Mouse (Mus musculus): ENCODE results near the gene Cd300ld2. TPM values are rescaled to one million over a fixed set of nuclear protein-coding genes. Genes with fewer than 3 reads are reported as not detected.
"Not testable (repeated sequence)": the region's sequence is repeated elsewhere in the genome, so short reads cannot be mapped to it uniquely, and the experiment has no call there.

Gene Cd300ld2
- total RNA-seq (2014; rRNA removed; ENCODE audit: low replicate concordance), result not detected in 2 replicates
- not detected in 2 replicates for polyA plus RNA-seq (2015; fragmentation: Nextera tagmentation; extraction: Ambion mirVana)

- H3K9me3 ChIP-seq (replicated peaks; ENCODE audit: control insufficient read depth, low read length); H3K4me2 ChIP-seq (ENCODE audit: low read depth, low read length); H3K27ac ChIP-seq (ENCODE audit: low read depth); H3K27me3 ChIP-seq (ENCODE audit: control insufficient read depth, insufficient read depth, low read length); H3K36me3 ChIP-seq (replicated peaks; ENCODE audit: control insufficient read depth, insufficient read depth, low read length); H3K9ac ChIP-seq (replicated peaks; ENCODE audit: low read depth, low read length); ATAC-seq (ENCODE audit: insufficient read depth, low read depth); H3K4me3 ChIP-seq (ENCODE audit: low read depth, low read length); DNase-seq (ENCODE audit: low spot score); H3K4me1 ChIP-seq (ENCODE audit: control insufficient read depth, insufficient read depth): not testable (repeated sequence)
- no CpG with 5 or more reads among the region's 7 CpGs for WGBS
These were observed at the start of gene Cd300ld2 for GRCm38 (mm10) chr11:115016093-115016492. TSS of gene Cd300ld2 (minus strand) at chr11:115016193.

- Histone ChIP-seq H3K27ac (ENCODE audit: low read depth) (no peak within 1 kb of the TSS), H3K36me3 (replicated peaks; ENCODE audit: control insufficient read depth, insufficient read depth, low read length) (no peaks in the 10 kb centered on the region), H3K4me2 (ENCODE audit: low read depth, low read length) (no peak within 1 kb of the TSS), H3K4me3 (ENCODE audit: low read depth, low read length) (no peak within 1 kb of the TSS), H3K4me1 (ENCODE audit: control insufficient read depth, insufficient read depth) (no peaks in the 10 kb centered on the region), H3K9me3 (replicated peaks; ENCODE audit: control insufficient read depth, low read length) (no peaks in the 10 kb centered on the region), H3K9ac (replicated peaks; ENCODE audit: low read depth, low read length) (no peak within 1 kb of the TSS), H3K27me3 (ENCODE audit: control insufficient read depth, insufficient read depth, low read length) (no peaks in the 10 kb centered on the region)
- no peak for ATAC-seq (ENCODE audit: insufficient read depth, low read depth)
- 45% methylated on average over 5 of the region's 5 CpGs for WGBS
- TF ChIP-seq EP300 (IDR thresholded peaks at IDR 0.05; ENCODE audit: low read depth), result no peak
- TF ChIP-seq CTCF (IDR thresholded peaks at IDR 0.05; ENCODE audit: low read depth), result no peak
- DNase-seq (ENCODE audit: low spot score), result no peak
These were observed 46.1 kb upstream of the Cd300ld2 start, which contains the start of gene Cd300e for GRCm38 (mm10) chr11:115062077-115062476. TSS of gene Cd300e (minus strand) at chr11:115062177.

GRCm38 (mm10) chr11:115059797-115060196 is 43.8 kb upstream of the Cd300ld2 start:
- DNase-seq (ENCODE audit: low spot score), result no peak
- Histone ChIP-seq H3K4me2 (ENCODE audit: low read depth, low read length) (no peak overlapping the region), H3K36me3 (replicated peaks; ENCODE audit: control insufficient read depth, insufficient read depth, low read length) (no peaks in the 10 kb centered on the region), H3K4me1 (ENCODE audit: control insufficient read depth, insufficient read depth) (no peaks in the 10 kb centered on the region), H3K27ac (ENCODE audit: low read depth) (no peak overlapping the region), H3K4me3 (ENCODE audit: low read depth, low read length) (no peak overlapping the region), H3K9me3 (replicated peaks; ENCODE audit: control insufficient read depth, low read length) (no peaks in the 10 kb centered on the region), H3K9ac (replicated peaks; ENCODE audit: low read depth, low read length) (no peak overlapping the region), H3K27me3 (ENCODE audit: control insufficient read depth, insufficient read depth, low read length) (no peaks in the 10 kb centered on the region)
- 57% methylated on average over 2 of the region's 2 CpGs for WGBS
- no peak for ATAC-seq (ENCODE audit: insufficient read depth, low read depth)
- no peak for TF ChIP-seq CTCF (IDR thresholded peaks at IDR 0.05; ENCODE audit: low read depth)

- no peak for DNase-seq (ENCODE audit: low spot score)
- no peak overlapping the region for H3K4me3 ChIP-seq (ENCODE audit: low read depth, low read length)
- H3K9ac ChIP-seq (replicated peaks; ENCODE audit: low read depth, low read length), result no peak overlapping the region
- no peak for ATAC-seq (ENCODE audit: insufficient read depth, low read depth)
- no peaks in the 10 kb centered on the region for H3K27me3 ChIP-seq (ENCODE audit: control insufficient read depth, insufficient read depth, low read length)
- H3K4me1 ChIP-seq (ENCODE audit: control insufficient read depth, insufficient read depth), result no peaks in the 10 kb centered on the region
- TF ChIP-seq CTCF (IDR thresholded peaks at IDR 0.05; ENCODE audit: low read depth) (no peak), EP300 (IDR thresholded peaks at IDR 0.05; ENCODE audit: low read depth) (no peak)
- H3K9me3 ChIP-seq (replicated peaks; ENCODE audit: control insufficient read depth, low read length), result no peaks in the 10 kb centered on the region
- H3K4me2 ChIP-seq (ENCODE audit: low read depth, low read length), result no peak overlapping the region
- WGBS, result 65% methylated on average over 4 of the region's 4 CpGs
- H3K27ac ChIP-seq (ENCODE audit: low read depth), result no peak overlapping the region
- H3K36me3 ChIP-seq (replicated peaks; ENCODE audit: control insufficient read depth, insufficient read depth, low read length), result no peaks in the 10 kb centered on the region
These were observed 42.7 kb upstream of the Cd300ld2 start for GRCm38 (mm10) chr11:115058701-115059100.

GRCm38 (mm10) chr11:115054537-115054936 is 38.5 kb upstream of the Cd300ld2 start:
- no peaks in the 10 kb centered on the region for H3K9me3 ChIP-seq (replicated peaks; ENCODE audit: control insufficient read depth, low read length)
- DNase-seq (ENCODE audit: low spot score) (no peak), ATAC-seq (ENCODE audit: insufficient read depth, low read depth) (no peak)
- H3K27ac ChIP-seq (ENCODE audit: low read depth), result no peak overlapping the region
- no peaks in the 10 kb centered on the region for H3K36me3 ChIP-seq (replicated peaks; ENCODE audit: control insufficient read depth, insufficient read depth, low read length)
- no peak for TF ChIP-seq CTCF (IDR thresholded peaks at IDR 0.05; ENCODE audit: low read depth)
- TF ChIP-seq EP300 (IDR thresholded peaks at IDR 0.05; ENCODE audit: low read depth), result no peak
- no peak overlapping the region for H3K4me2 ChIP-seq (ENCODE audit: low read depth, low read length)
- no peaks in the 10 kb centered on the region for H3K27me3 ChIP-seq (ENCODE audit: control insufficient read depth, insufficient read depth, low read length)
- H3K9ac ChIP-seq (replicated peaks; ENCODE audit: low read depth, low read length), result no peak overlapping the region
- H3K4me1 ChIP-seq (ENCODE audit: control insufficient read depth, insufficient read depth), result no peaks in the 10 kb centered on the region
- H3K4me3 ChIP-seq (ENCODE audit: low read depth, low read length), result no peak overlapping the region

- Histone ChIP-seq H3K4me3 (ENCODE audit: low read depth, low read length) (no peak overlapping the region), H3K9me3 (replicated peaks; ENCODE audit: control insufficient read depth, low read length) (no peaks in the 10 kb centered on the region), H3K36me3 (replicated peaks; ENCODE audit: control insufficient read depth, insufficient read depth, low read length) (no peaks in the 10 kb centered on the region), H3K4me1 (ENCODE audit: control insufficient read depth, insufficient read depth) (no peaks in the 10 kb centered on the region), H3K27me3 (ENCODE audit: control insufficient read depth, insufficient read depth, low read length) (no peaks in the 10 kb centered on the region), H3K4me2 (ENCODE audit: low read depth, low read length) (no peak overlapping the region), H3K9ac (replicated peaks; ENCODE audit: low read depth, low read length) (no peak overlapping the region), H3K27ac (ENCODE audit: low read depth) (no peak overlapping the region)
- WGBS, result 95% methylated on average over 1 of the region's 1 CpGs
- DNase-seq (ENCODE audit: low spot score) (no peak), ATAC-seq (ENCODE audit: insufficient read depth, low read depth) (no peak)
- TF ChIP-seq EP300 (IDR thresholded peaks at IDR 0.05; ENCODE audit: low read depth) (no peak), CTCF (IDR thresholded peaks at IDR 0.05; ENCODE audit: low read depth) (no peak)
These were observed 37.0 kb upstream of the Cd300ld2 start for GRCm38 (mm10) chr11:115052991-115053390.

Data from heart, postnatal 0 days (tissue).